ENCODE assay signal across 25 mouse cellular contexts in genomic region chr11:20136314-20136713, GRCm38 (mm10). TPM values are rescaled to one million over a fixed set of nuclear protein-coding genes. Genes with fewer than 3 reads are reported as not detected.
DNase-seq lines count a peak whose midpoint lies in the region; ATAC-seq and TF ChIP-seq lines count a peak whose summit lies in the region.
"Had no signal": no experiment of that assay in that cellular context is flagged by ENCODE, and none has a peak within 500 bp of the region (broad histone marks: within the 10 kb centered on the region; RNA-seq: fewer than 3 reads in every experiment).

No protein-coding gene starts in this region.

- H3K27ac ChIP-seq in ES-Bruce4 (ENCODE audit: insufficient read depth, low read length) = peak overlapping the region; percentile 1
- peak overlapping the region; percentile 84 for H3K27ac ChIP-seq in kidney, embryonic 16.5 days (ENCODE audit: low read length)
- H3K27ac ChIP-seq in liver, embryonic 14.5 days = no peak overlapping the region
- no peak overlapping the region for H3K27ac ChIP-seq in forebrain, embryonic 15.5 days (replicated peaks)
- H3K27ac ChIP-seq: embryonic facial prominence, embryonic 15.5 days; hindbrain, embryonic 12.5 days; layer of hippocampus, adult 2 months; limb, embryonic 12.5 days had no signal

- H3K4me3 ChIP-seq in ES-Bruce4 (ENCODE audit: low read depth, low read length) = no peak overlapping the region
- H3K4me3 ChIP-seq in kidney, embryonic 16.5 days (ENCODE audit: low read length) = no peak overlapping the region
- no peak overlapping the region for H3K4me3 ChIP-seq in liver, embryonic 14.5 days (ENCODE audit: insufficient read depth in 1 of 2, low read depth in 2 of 2, low read length in 2 of 2)
- H3K4me3 ChIP-seq in forebrain, embryonic 15.5 days = no peak overlapping the region
- H3K4me3 ChIP-seq: embryonic facial prominence, embryonic 15.5 days; heart, embryonic 12.5 days; hindbrain, embryonic 12.5 days; layer of hippocampus, adult 2 months; limb, embryonic 12.5 days; megakaryocyte, embryonic 14.5 days had no signal

- H3K27me3 ChIP-seq in ES-Bruce4 (ENCODE audit: control insufficient read depth, insufficient read depth, low read length, poor library complexity, severe bottlenecking) = no peaks in the 10 kb centered on the region
- no peaks in the 10 kb centered on the region for H3K27me3 ChIP-seq in kidney, embryonic 16.5 days (ENCODE audit: insufficient read depth, low read length)
- no peaks in the 10 kb centered on the region for H3K27me3 ChIP-seq in liver, embryonic 14.5 days (ENCODE audit: control insufficient read depth, insufficient read depth, low read length)
- no peaks in the 10 kb centered on the region for H3K27me3 ChIP-seq in forebrain, embryonic 15.5 days
- H3K27me3 ChIP-seq: embryonic facial prominence, embryonic 15.5 days; heart, embryonic 12.5 days; limb, embryonic 12.5 days had no signal

- no peaks in the 10 kb centered on the region for H3K4me1 ChIP-seq in ES-Bruce4 (ENCODE audit: control insufficient read depth, insufficient read depth, low read length)
- no peaks in the 10 kb centered on the region for H3K4me1 ChIP-seq in kidney, embryonic 16.5 days (ENCODE audit: insufficient read depth, low read length)
- H3K4me1 ChIP-seq in liver, embryonic 14.5 days (replicated peaks; ENCODE audit: control insufficient read depth in 2 of 2, insufficient read depth in 2 of 2, low read length in 1 of 2) = peaks cover 0 to 11% of the 10 kb centered on the region in 2 experiments; a peak in 1 of 4 replicates
- no peaks in the 10 kb centered on the region for H3K4me1 ChIP-seq in forebrain, embryonic 15.5 days
- H3K4me1 ChIP-seq: heart, embryonic 12.5 days; hindbrain, embryonic 12.5 days; limb, embryonic 12.5 days had no signal

- H3K36me3 ChIP-seq in ES-Bruce4 (ENCODE audit: control insufficient read depth, insufficient read depth, low read length, poor library complexity, severe bottlenecking) = no peaks in the 10 kb centered on the region
- no peaks in the 10 kb centered on the region for H3K36me3 ChIP-seq in kidney, embryonic 16.5 days (ENCODE audit: insufficient read depth, low read length)
- H3K36me3 ChIP-seq in liver, embryonic 14.5 days (replicated peaks; ENCODE audit: control insufficient read depth, insufficient read depth, low read depth) = no peaks in the 10 kb centered on the region
- H3K36me3 ChIP-seq in forebrain, embryonic 15.5 days = no peaks in the 10 kb centered on the region
- H3K36me3 ChIP-seq: embryonic facial prominence, embryonic 15.5 days; heart, embryonic 12.5 days; hindbrain, embryonic 12.5 days; limb, embryonic 12.5 days had no signal

- DNase-seq in kidney, adult 18-20 months = peak; percentile 25
- DNase-seq in liver, embryonic 14.5 days (ENCODE audit: low read depth in 3 of 3, low spot score in 3 of 3) = no peak
- no peak for DNase-seq in heart, postnatal 4 days
- no peak for DNase-seq in right cerebral cortex, postnatal 25 days
- DNase-seq: adrenal gland, postnatal 14 days; cerebellum, adult 2 months; gastrocnemius, postnatal 25 days; heart, adult 18-20 months; heart, postnatal 10 days; layer of hippocampus, postnatal 36 days; lung, embryonic 14.5 days; lung, postnatal 36 days; midbrain, embryonic 14.5 days; spleen, adult 18-20 months had no signal

- TF ChIP-seq POLR2A in ES-Bruce4 (IDR thresholded peaks at IDR 0.05; ENCODE audit: insufficient read depth, low read length) = no peak

- 0 out of 2 replicates have a peak overlapping the region, but pooled peaks have one; percentile 4 for H3K4me2 ChIP-seq in kidney, embryonic 16.5 days (replicated peaks; ENCODE audit: low read depth, low read length)
- peak overlapping the region; percentile 15; the same call in 1 of the 2 replicates for H3K4me2 ChIP-seq in liver, embryonic 14.5 days (ENCODE audit: low read depth)
- no peak overlapping the region for H3K4me2 ChIP-seq in forebrain, embryonic 15.5 days (replicated peaks)
- H3K4me2 ChIP-seq: embryonic facial prominence, embryonic 15.5 days; heart, embryonic 12.5 days; hindbrain, embryonic 12.5 days; limb, embryonic 12.5 days; lung, embryonic 14.5 days had no signal

- H3K9me3 ChIP-seq in ES-Bruce4 (replicated peaks; ENCODE audit: control insufficient read depth, insufficient read depth, low read length, poor library complexity, severe bottlenecking) = peaks cover 6% of the 10 kb centered on the region
- H3K9me3 ChIP-seq in kidney, embryonic 16.5 days (ENCODE audit: low read length) = no peaks in the 10 kb centered on the region
- H3K9me3 ChIP-seq in liver, embryonic 14.5 days (ENCODE audit: control insufficient read depth, low read length) = no peaks in the 10 kb centered on the region
- H3K9me3 ChIP-seq in forebrain, embryonic 15.5 days = no peaks in the 10 kb centered on the region
- H3K9me3 ChIP-seq: embryonic facial prominence, embryonic 15.5 days; heart, embryonic 12.5 days; hindbrain, embryonic 12.5 days; limb, embryonic 12.5 days; megakaryocyte, embryonic 14.5 days had no signal

- peak; percentile 91 for ATAC-seq in kidney, embryonic 16.5 days (ENCODE audit: low FRiP score, low TSS enrichment)
- ATAC-seq in liver, embryonic 14.5 days (ENCODE audit: insufficient read depth) = no peak; the same call in 1 of the 2 replicates
- ATAC-seq in forebrain, embryonic 15.5 days (replicated peaks) = no peak
- no peak for ATAC-seq in megakaryocyte-erythroid progenitor cell, adult 5-6 weeks (replicated peaks; ENCODE audit: low FRiP score, low TSS enrichment, poor library complexity, severe bottlenecking)
- ATAC-seq: forebrain, embryonic 16.5 days had no signal

- H3K9ac ChIP-seq in ES-Bruce4 (ENCODE audit: low read depth, poor library complexity, severe bottlenecking) = 0 out of 2 replicates have a peak overlapping the region, but pooled peaks have one; percentile 16
- no peak overlapping the region for H3K9ac ChIP-seq in kidney, embryonic 16.5 days (replicated peaks; ENCODE audit: low read length)
- no peak overlapping the region for H3K9ac ChIP-seq in liver, embryonic 14.5 days (replicated peaks)
- no peak overlapping the region for H3K9ac ChIP-seq in forebrain, embryonic 15.5 days (replicated peaks)
- H3K9ac ChIP-seq: embryonic facial prominence, embryonic 15.5 days; heart, embryonic 12.5 days; hindbrain, embryonic 12.5 days; limb, embryonic 12.5 days; lung, embryonic 14.5 days had no signal

- no peak for TF ChIP-seq EP300 in ES-Bruce4 (IDR thresholded peaks at IDR 0.05; ENCODE audit: insufficient read depth, low read depth, low read length)
- no peak for TF ChIP-seq EP300 in liver, embryonic 14.5 days (IDR thresholded peaks at IDR 0.05; ENCODE audit: low read depth)

- TF ChIP-seq CTCF in ES-Bruce4 (IDR thresholded peaks at IDR 0.05; ENCODE audit: low read depth, low read length) = no peak
- no peak for TF ChIP-seq CTCF in liver, embryonic 14.5 days (IDR thresholded peaks at IDR 0.05; ENCODE audit: low read depth)

- 69% methylated on average over 6 of the region's 6 CpGs for WGBS in kidney, embryonic 16.5 days
- WGBS in liver, embryonic 14.5 days (ENCODE audit: insufficient replicate concordance) = 68% methylated on average over 6 of the region's 6 CpGs
- 72% methylated on average over 6 of the region's 6 CpGs for WGBS in forebrain, embryonic 15.5 days

RNA-seq across cellular contexts. Expression of gene Actr2, which starts 23.6 kb away (rescaled TPM):
- polyA plus RNA-seq in ES-Bruce4 (2011; ENCODE audit: insufficient read depth, insufficient read length, low read depth, missing spikeins) = 315 and 353 TPM in 2 replicates
- polyA plus RNA-seq in kidney, embryonic 16.5 days (2015; fragmentation: Nextera tagmentation; extraction: Ambion mirVana) = 109 and 116 TPM in 2 replicates
- polyA plus RNA-seq in liver, embryonic 14.5 days (2012; rRNA removed) = 20.9 and 31.0 TPM in 2 replicates
- polyA plus RNA-seq in liver, embryonic 14.5 days (2014; fragmentation: Nextera tagmentation; extraction: Ambion mirVana) = 28.5 and 30.3 TPM in 2 replicates
- total RNA-seq in heart, postnatal 4 days (2021) = 100 to 1,000 TPM; 109 TPM
- 157 and 182 TPM in 2 replicates for polyA plus RNA-seq in forebrain, embryonic 15.5 days (2015; fragmentation: Nextera tagmentation; extraction: Ambion mirVana)
- 87.7 and 120 TPM in 2 replicates for total RNA-seq in megakaryocyte-erythroid progenitor cell, adult 5-6 weeks (2014; fragmentation: Nextera tagmentation)
- total RNA-seq in megakaryocyte-erythroid progenitor cell, adult 5-6 weeks (2017) = 176 and 182 TPM in 2 replicates

Comparison
In these comparisons a context has a peak if more than half of its experiments do, and no peak if none do; other contexts are left out.
1. H3K27ac ChIP-seq: peak in ES-Bruce4 (single experiment) and kidney, embryonic 16.5 days (single experiment); none in liver, embryonic 14.5 days (single experiment) and forebrain, embryonic 15.5 days (single experiment).